Mouse (Mus musculus) forebrain, embryonic 13.5 days (tissue): ENCODE measurements around the gene Gtf2f2. TPM values are rescaled to one million over a fixed set of nuclear protein-coding genes. Genes with fewer than 3 reads are reported as not detected.

Source experiments
- ATAC-seq: fragments of 200-750 bp; cut with Nextera tagmentation; 2 replicates; pipeline ENCODE4 v1.8.0; 2017
- H3K27ac ChIP-seq: fragments of 300-500 bp; sonication (generic); 2 replicates; pipeline ENCODE4 v1.5.1; 2015; ENCODE audit warnings: inconsistent platforms, mild to moderate bottlenecking, moderate library complexity
- H3K27me3 ChIP-seq: fragments of 300-500 bp; sonication (generic); 2 replicates; pipeline ENCODE4 v1.6.1; 2015; ENCODE audit warnings: mild to moderate bottlenecking, inconsistent platforms
- H3K36me3 ChIP-seq: fragments of 300-500 bp; sonication (generic); 2 replicates; pipeline ENCODE4 v1.6.1; 2015; ENCODE audit warnings: mild to moderate bottlenecking, inconsistent platforms; ENCODE audit not compliant: poor library complexity, severe bottlenecking
- H3K4me1 ChIP-seq: fragments of 300-500 bp; sonication (generic); 2 replicates; pipeline ENCODE4 v1.6.1; 2015; ENCODE audit warnings: inconsistent platforms
- H3K4me2 ChIP-seq: fragments of 300-500 bp; sonication (generic); 2 replicates; pipeline ENCODE4 v1.6.1; 2015; ENCODE audit warnings: inconsistent platforms, mild to moderate bottlenecking, moderate library complexity
- H3K4me3 ChIP-seq: fragments of 300-500 bp; sonication (generic); 2 replicates; pipeline ENCODE4 v1.5.1; 2015; ENCODE audit warnings: mild to moderate bottlenecking, inconsistent platforms
- H3K9ac ChIP-seq: fragments of 300-500 bp; sonication (generic); 2 replicates; pipeline ENCODE4 v1.6.1; 2015; ENCODE audit warnings: mild to moderate bottlenecking, inconsistent platforms
- H3K9me3 ChIP-seq: fragments of 300-500 bp; sonication (generic); replicated peaks from 2 replicates; pipeline ENCODE4 v1.6.1; 2016; ENCODE audit warnings: inconsistent platforms
- WGBS: fragments of 180-500 bp; shearing (Covaris S2); methylation state at CpG from one replicate; pipeline ENCODE4 v1.1.7; 2015; 5-methylcytosine and 5-hydroxymethylcytosine counted together
- polyA plus RNA-seq: library from polyadenylated mRNA; unstranded; fragments of >200 nt; fragmentation: Nextera tagmentation; extraction: Ambion mirVana; gene quantifications from 2 replicates; pipeline ENCODE4 v1.2.1, GENCODE M21; 2015

Gtf2f2 gene
- polyA plus RNA-seq, 1 experiment from 2014 or later, result 56.5 TPM

GRCm38 (mm10) chr14:75852016-75852415 is 158.6 kb downstream of the Gtf2f2 start:
- Histone ChIP-seq H3K9me3 (no peaks in the 10 kb centered on the region), H3K27ac (no peak overlapping the region), H3K4me1 (peaks cover 29% of the 10 kb centered on the region), H3K4me3 (no peak overlapping the region), H3K27me3 (no peaks in the 10 kb centered on the region), H3K36me3 (peaks cover 68% of the 10 kb centered on the region), H3K9ac (no peak overlapping the region), H3K4me2 (no peak overlapping the region)
- 97% methylated on average over 5 of the region's 5 CpGs for WGBS
- ATAC-seq, result no peak

- 20% methylated on average over 6 of the region's 6 CpGs for WGBS
- Histone ChIP-seq H3K36me3 (peaks cover 69% of the 10 kb centered on the region), H3K4me1 (peaks cover 38% of the 10 kb centered on the region), H3K27ac (0 out of 2 replicates have a peak overlapping the region, but pooled peaks have one; percentile 49), H3K9me3 (no peaks in the 10 kb centered on the region), H3K27me3 (no peaks in the 10 kb centered on the region), H3K4me3 (no peak overlapping the region), H3K9ac (no peak overlapping the region), H3K4me2 (no peak overlapping the region)
- peak; percentile 70 for ATAC-seq
Observed at GRCm38 (mm10) chr14:75850819-75851218, 159.8 kb downstream of the Gtf2f2 start.

GRCm38 (mm10) chr14:75849842-75850568 is 160.7 kb downstream of the Gtf2f2 start:
- Histone ChIP-seq H3K36me3 (peaks cover 69% of the 10 kb centered on the region), H3K27ac (peak overlapping the region; percentile 59)
- WGBS, result 79% methylated on average over 6 of the region's 6 CpGs

GRCm38 (mm10) chr14:75849236-75849635 is 161.4 kb downstream of the Gtf2f2 start:
- 77% methylated on average over 5 of the region's 5 CpGs for WGBS
- Histone ChIP-seq H3K4me2 (no peak overlapping the region), H3K4me3 (no peak overlapping the region), H3K27ac (no peak overlapping the region), H3K27me3 (no peaks in the 10 kb centered on the region), H3K9ac (no peak overlapping the region), H3K36me3 (peaks cover 66% of the 10 kb centered on the region), H3K9me3 (no peaks in the 10 kb centered on the region), H3K4me1 (peaks cover 40% of the 10 kb centered on the region)
- no peak for ATAC-seq

More at GRCm38 (mm10) chr14:75849842-75850568, 160.7 kb downstream of the Gtf2f2 start:
- Histone ChIP-seq H3K4me3 (no peak overlapping the region), H3K4me2 (no peak overlapping the region), H3K9me3 (no peaks in the 10 kb centered on the region), H3K4me1 (peaks cover 38% of the 10 kb centered on the region), H3K9ac (no peak overlapping the region), H3K27me3 (no peaks in the 10 kb centered on the region)
- no peak for ATAC-seq

- Histone ChIP-seq H3K36me3 (peaks cover 63% of the 10 kb centered on the region), H3K27me3 (no peaks in the 10 kb centered on the region), H3K4me1 (peaks cover 43% of the 10 kb centered on the region), H3K27ac (no peak overlapping the region), H3K4me2 (no peak overlapping the region; the same call in 1 of the 2 replicates), H3K9me3 (no peaks in the 10 kb centered on the region), H3K4me3 (no peak overlapping the region), H3K9ac (no peak overlapping the region)
- 97% methylated on average over 5 of the region's 5 CpGs for WGBS
- no peak for ATAC-seq
Observed at GRCm38 (mm10) chr14:75848482-75848881, 162.2 kb downstream of the Gtf2f2 start.

GRCm38 (mm10) chr14:75847669-75848068 is 163.0 kb downstream of the Gtf2f2 start:
- WGBS, result 83% methylated on average over 4 of the region's 4 CpGs
- H3K9me3 ChIP-seq, result no peaks in the 10 kb centered on the region
- peaks cover 43% of the 10 kb centered on the region for H3K4me1 ChIP-seq
- peaks cover 58% of the 10 kb centered on the region for H3K36me3 ChIP-seq
- H3K4me2 ChIP-seq, result peak overlapping the region; percentile 66; the same call in 1 of the 2 replicates
- H3K9ac ChIP-seq, result peak overlapping the region; percentile 23; the same call in 1 of the 2 replicates
- no peak overlapping the region for H3K27ac ChIP-seq
- ATAC-seq, result no peak
- H3K27me3 ChIP-seq, result no peaks in the 10 kb centered on the region
- 0 out of 2 replicates have a peak overlapping the region, but pooled peaks have one; percentile 4 for H3K4me3 ChIP-seq

Other genes starting within 250 kb of the Gtf2f2 start
- gene Slc25a30, start 223.8 kb downstream of the Gtf2f2 start, polyA plus RNA-seq, result 9.5 and 11.4 TPM in 2 replicates
- 977 and 1,124 TPM in 2 replicates for gene Tpt1, start 165.8 kb downstream of the Gtf2f2 start, polyA plus RNA-seq
- 3.5 and 3.6 TPM in 2 replicates for gene Kctd4, start 55.9 kb downstream of the Gtf2f2 start, polyA plus RNA-seq
- gene Gpalpp1, start 99.9 kb upstream of the Gtf2f2 start, polyA plus RNA-seq, result 13.6 and 14.5 TPM in 2 replicates
- gene Nufip1, start 100.0 kb upstream of the Gtf2f2 start, polyA plus RNA-seq, result 16.1 and 16.6 TPM in 2 replicates